Mouse (Mus musculus) thymus, postnatal 36 days (tissue): Measurements from ENCODE around the gene 4930503B20Rik.

Experiments used
- DNase-seq, 2 experiments: peaks; one replicate each; pipeline ENCODE4 v3.0.0; 2022; ENCODE audit warnings: mixed read lengths in 2 of 2

The 4930503B20Rik gene

DNA sequence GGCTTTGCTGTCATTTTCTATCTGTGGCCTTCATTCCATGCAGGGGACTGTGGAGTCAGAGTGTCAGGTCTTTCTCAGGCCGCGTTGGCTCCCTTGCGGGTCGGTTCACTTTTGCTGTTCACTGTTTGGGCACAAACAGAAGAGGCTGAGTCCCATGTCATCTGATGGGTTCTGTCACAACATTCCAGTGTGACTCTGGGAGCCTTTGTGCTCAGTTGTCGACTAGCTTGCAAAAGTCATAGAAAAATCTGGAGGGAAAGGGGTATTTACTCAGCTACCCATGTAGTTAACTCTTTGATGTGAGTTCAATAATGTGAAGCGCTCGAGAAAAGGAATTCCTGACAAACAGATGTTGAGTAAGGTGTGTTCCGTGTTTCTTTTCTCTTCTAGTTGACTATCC is 54.7 kb downstream of the 4930503B20Rik start:
- no peak for DNase-seq

DNA sequence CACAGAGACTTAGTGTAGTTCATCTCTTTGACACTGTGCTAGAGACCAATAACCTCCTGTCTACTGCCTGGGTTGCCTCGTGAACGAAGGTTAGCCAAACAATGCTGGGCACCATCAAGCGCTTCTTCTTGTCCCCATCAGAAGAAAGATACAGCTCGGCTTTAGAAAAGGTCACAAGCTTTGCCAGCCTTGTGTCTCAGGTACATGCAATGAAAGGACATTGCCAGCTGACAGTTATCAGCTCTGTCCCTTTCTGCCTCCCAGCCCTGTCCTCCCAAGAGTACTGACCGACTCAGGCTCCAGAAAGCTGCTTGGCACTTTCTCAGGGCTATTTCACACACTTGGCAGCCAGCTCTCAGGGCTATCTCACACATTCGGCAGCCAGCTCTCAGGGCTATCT is 55.7 kb downstream of the 4930503B20Rik start:
- DNase-seq: no peak
